ENCODE assay signal across 8 mouse cellular contexts in the genomic region with DNA sequence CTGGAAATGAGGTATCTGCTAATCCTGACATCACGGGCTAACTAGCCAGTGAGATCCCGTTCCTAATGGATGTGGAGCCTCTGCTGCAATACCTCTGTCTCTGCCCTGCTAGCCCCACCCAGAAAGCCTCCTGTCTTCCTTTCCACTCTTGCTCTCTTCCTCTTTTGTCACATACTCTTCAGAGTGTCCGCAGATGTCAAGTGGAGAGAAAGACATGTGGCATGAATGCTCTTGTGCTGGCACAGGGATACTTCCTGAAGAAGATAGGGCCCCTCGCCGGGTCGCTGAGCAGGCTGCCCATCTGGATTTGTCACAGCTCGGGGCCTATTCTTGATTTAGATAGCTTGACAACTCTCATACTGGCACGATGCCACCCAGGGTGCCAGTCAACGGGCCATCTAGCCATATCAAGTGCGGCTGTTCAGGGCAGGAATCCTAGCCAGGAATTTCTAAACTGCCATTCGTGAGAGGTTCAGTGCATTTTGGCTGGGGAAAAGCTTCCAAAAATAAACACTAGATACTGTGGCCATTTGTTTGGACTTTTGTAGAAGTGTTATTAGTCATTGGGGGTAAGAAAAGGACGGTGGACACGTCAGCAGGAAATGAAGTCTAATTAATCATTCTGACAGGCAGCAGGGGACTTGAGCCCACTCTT. TPM values are rescaled to one million over a fixed set of nuclear protein-coding genes. Genes with fewer than 3 reads are reported as not detected.
DNase-seq lines count a peak whose midpoint lies in the region; ATAC-seq and TF ChIP-seq lines count a peak whose summit lies in the region.

No protein-coding gene starts in this region.

- H3K4me1 ChIP-seq in embryonic facial prominence, embryonic 14.5 days (ENCODE audit: control insufficient read depth, insufficient read depth, low read length): peaks cover 7% of the 10 kb centered on the region
- H3K4me1 ChIP-seq in embryonic facial prominence, embryonic 10.5 days: peaks cover 19% of the 10 kb centered on the region
- peaks cover 11% of the 10 kb centered on the region for H3K4me1 ChIP-seq in heart, adult 2 months (ENCODE audit: control insufficient read depth, insufficient read depth, low read length)
- peaks cover 9% of the 10 kb centered on the region; the same call in 1 of the 2 replicates for H3K4me1 ChIP-seq in kidney, adult 2 months (ENCODE audit: control insufficient read depth, insufficient read depth, low read length)
- peaks cover 27% of the 10 kb centered on the region for H3K4me1 ChIP-seq in megakaryocyte, embryonic 14.5 days

- no peak overlapping the region for H3K27ac ChIP-seq in embryonic facial prominence, embryonic 14.5 days (replicated peaks; ENCODE audit: low read depth, low read length)
- no peak overlapping the region for H3K27ac ChIP-seq in embryonic facial prominence, embryonic 10.5 days (replicated peaks)
- peak overlapping the region; percentile 75 for H3K27ac ChIP-seq in heart, adult 2 months
- peak overlapping the region; percentile 1; the same call in 1 of the 2 replicates for H3K27ac ChIP-seq in kidney, adult 2 months (ENCODE audit: insufficient read depth, low read depth, low read length)

- intact Hi-C loops in heart, adult 2 months (cut with DNase I): no loop called here

- H3K36me3 ChIP-seq in embryonic facial prominence, embryonic 14.5 days (ENCODE audit: control insufficient read depth, insufficient read depth, low read length): no peaks in the 10 kb centered on the region
- H3K36me3 ChIP-seq in embryonic facial prominence, embryonic 10.5 days (replicated peaks): no peaks in the 10 kb centered on the region
- peaks cover 2% of the 10 kb centered on the region for H3K36me3 ChIP-seq in heart, adult 2 months (ENCODE audit: control insufficient read depth, insufficient read depth, low read length)
- H3K36me3 ChIP-seq in kidney, adult 2 months (ENCODE audit: control insufficient read depth, insufficient read depth, low read length): no peaks in the 10 kb centered on the region
- H3K36me3 ChIP-seq in megakaryocyte, embryonic 14.5 days (replicated peaks; ENCODE audit: low read length): no peaks in the 10 kb centered on the region

- H3K4me2 ChIP-seq in embryonic facial prominence, embryonic 14.5 days (ENCODE audit: low read depth, low read length): no peak overlapping the region

- no peak for TF ChIP-seq EP300 in heart, adult 2 months (IDR thresholded peaks at IDR 0.05; ENCODE audit: insufficient read depth, low read depth, low read length)

- WGBS in embryonic facial prominence, embryonic 14.5 days: 53% methylated on average over 13 of the region's 13 CpGs
- 70% methylated on average over 13 of the region's 13 CpGs for WGBS in embryonic facial prominence, embryonic 10.5 days
- WGBS in heart, adult 2 months: 8% methylated on average over 13 of the region's 13 CpGs
- 20% methylated on average over 13 of the region's 13 CpGs for WGBS in kidney, adult 2 months

- H3K4me3 ChIP-seq in embryonic facial prominence, embryonic 14.5 days (ENCODE audit: low read depth, low read length): no peak overlapping the region
- no peak overlapping the region for H3K4me3 ChIP-seq in embryonic facial prominence, embryonic 10.5 days
- no peak overlapping the region for H3K4me3 ChIP-seq in heart, adult 2 months
- no peak overlapping the region for H3K4me3 ChIP-seq in kidney, adult 2 months (ENCODE audit: insufficient read depth, low read depth, low read length)
- peak overlapping the region; percentile 28 for H3K4me3 ChIP-seq in megakaryocyte, embryonic 14.5 days (replicated peaks)

- no peaks in the 10 kb centered on the region for H3K27me3 ChIP-seq in embryonic facial prominence, embryonic 14.5 days (replicated peaks; ENCODE audit: control insufficient read depth, insufficient read depth, low read length)
- no peaks in the 10 kb centered on the region for H3K27me3 ChIP-seq in embryonic facial prominence, embryonic 10.5 days (replicated peaks; ENCODE audit: low read depth, poor library complexity, severe bottlenecking)
- no peaks in the 10 kb centered on the region for H3K27me3 ChIP-seq in heart, adult 2 months (ENCODE audit: control insufficient read depth, insufficient read depth, low read length)
- H3K27me3 ChIP-seq in kidney, adult 2 months (replicated peaks; ENCODE audit: control insufficient read depth, insufficient read depth, low read length): no peaks in the 10 kb centered on the region
- H3K27me3 ChIP-seq in megakaryocyte, embryonic 14.5 days (replicated peaks): peaks cover 2% of the 10 kb centered on the region

- H3K9ac ChIP-seq in embryonic facial prominence, embryonic 14.5 days (ENCODE audit: low read depth, low read length): no peak overlapping the region
- H3K9ac ChIP-seq in heart, adult 2 months (ENCODE audit: low read depth, low read length): peak overlapping the region; percentile 39; the same call in 1 of the 2 replicates

- no peaks in the 10 kb centered on the region for H3K9me3 ChIP-seq in embryonic facial prominence, embryonic 14.5 days (ENCODE audit: control insufficient read depth, low read length)
- no peaks in the 10 kb centered on the region for H3K9me3 ChIP-seq in embryonic facial prominence, embryonic 10.5 days
- H3K9me3 ChIP-seq in megakaryocyte, embryonic 14.5 days: no peaks in the 10 kb centered on the region

- ATAC-seq in embryonic facial prominence, embryonic 14.5 days (ENCODE audit: low read depth): no peak
- ATAC-seq in erythroblast, adult 5-6 weeks (replicated peaks; ENCODE audit: low FRiP score, poor library complexity, severe bottlenecking): no peak

- TF ChIP-seq CTCF in heart, adult 2 months (IDR thresholded peaks at IDR 0.05): no peak
- no peak for TF ChIP-seq CTCF in kidney, adult 2 months (conservative IDR thresholded peaks at IDR 0.05; ENCODE audit: insufficient read depth, insufficient read length, low read depth, low read length)

- no peaks in the 10 kb centered on the region for H3K79me2 ChIP-seq in heart, adult 2 months (replicated peaks; ENCODE audit: control insufficient read depth, insufficient read depth, low read length)

- no peak for TF ChIP-seq POLR2A in heart, adult 2 months (IDR thresholded peaks at IDR 0.05; ENCODE audit: insufficient read depth, low read depth, low read length)
- no peak for TF ChIP-seq POLR2A in kidney, adult 2 months (IDR thresholded peaks at IDR 0.05; ENCODE audit: low read depth, low read length)

- peak; percentile 65 for DNase-seq in embryonic facial prominence, embryonic 14.5 days (ENCODE audit: low spot score)
- no peak for DNase-seq in embryonic facial prominence, embryonic 10.5 days (ENCODE audit: low spot score)
- peak; percentile 73 for DNase-seq in adipocyte (ENCODE audit: low spot score)
- DNase-seq in heart, adult 2 months: peak; percentile 73 to 86
- peak; percentile 68 for DNase-seq in kidney, adult 2 months
- no peak for DNase-seq in thymus, adult 18-20 months

RNA-seq across cellular contexts. Expression of gene Krr1, which starts 35.8 kb away (rescaled TPM):
- 36.8 and 45.9 TPM in 2 replicates for polyA plus RNA-seq in embryonic facial prominence, embryonic 14.5 days (2014; fragmentation: Nextera tagmentation; extraction: Ambion mirVana)
- 54.6 and 56.5 TPM in 2 replicates for polyA plus RNA-seq in embryonic facial prominence, embryonic 10.5 days (2016; fragmentation: Nextera tagmentation; extraction: Ambion mirVana)
- total RNA-seq in heart, adult 2 months (2021): 10 to 100 TPM; 24.2 to 27.0 TPM
- 7.0 and 10.1 TPM in 2 replicates for polyA plus RNA-seq in heart, adult 2 months (2012; rRNA removed)
- 7.8 and 8.5 TPM in 2 replicates for polyA plus RNA-seq in kidney, adult 2 months (2012; rRNA removed)
- polyA plus RNA-seq in megakaryocyte, embryonic 14.5 days (2012; ENCODE audit: insufficient read depth, low replicate concordance): 0.95 and 2.0 TPM in 2 replicates
- 9.0 and 19.6 TPM in 2 replicates for total RNA-seq in erythroblast, adult 5-6 weeks (2015; ENCODE audit: low replicate concordance)
- 7.5 and 9.9 TPM in 2 replicates for total RNA-seq in erythroblast, adult 5-6 weeks (2017; ENCODE audit: low replicate concordance)

Comparison
In these comparisons a context has a peak if more than half of its experiments do, and no peak if none do; other contexts are left out.
1. DNase-seq: peak in embryonic facial prominence, embryonic 14.5 days (single experiment), adipocyte (single experiment), heart, adult 2 months (2 of 2) and kidney, adult 2 months (single experiment); none in embryonic facial prominence, embryonic 10.5 days (single experiment) and thymus, adult 18-20 months (0 of 2).
2. H3K27ac ChIP-seq: peak in heart, adult 2 months (single experiment) and kidney, adult 2 months (single experiment); none in embryonic facial prominence, embryonic 14.5 days (single experiment) and embryonic facial prominence, embryonic 10.5 days (single experiment).